Mouse (Mus musculus) megakaryocyte, embryonic 14.5 days (primary cell): ENCODE data around the gene Arl3. TPM values are rescaled to one million over a fixed set of nuclear protein-coding genes. Genes with fewer than 3 reads are reported as not detected.

ENCODE experiments used
- H3K27me3 ChIP-seq: replicated peaks from 2 replicates; pipeline ENCODE3; 2012; ENCODE audit warnings: inconsistent platforms
- H3K36me3 ChIP-seq: replicated peaks from 2 replicates; pipeline ENCODE3; 2012; ENCODE audit warnings: low read length, inconsistent platforms, mixed read lengths
- H3K4me1 ChIP-seq: 2 replicates; pipeline ENCODE4 v1.6.1; 2012; ENCODE audit warnings: inconsistent platforms
- H3K4me3 ChIP-seq: replicated peaks from 2 replicates; pipeline ENCODE3; 2012; ENCODE audit warnings: moderate library complexity, mild to moderate bottlenecking, inconsistent platforms
- H3K9me3 ChIP-seq: 2 replicates; pipeline ENCODE4 v1.6.1; 2012; ENCODE audit warnings: inconsistent platforms
- FLI1 ChIP-seq: IDR thresholded peaks from 2 replicates; pipeline ENCODE4 v1.6.1; 2012; ENCODE audit warnings: low read length, inconsistent platforms, mixed read lengths
- GATA1 ChIP-seq: IDR thresholded peaks from 3 replicates; pipeline ENCODE4 v1.6.1; 2012; ENCODE audit warnings: mixed read lengths, low read length, inconsistent platforms, borderline replicate concordance
- polyA plus RNA-seq: library from polyadenylated mRNA; stranded (reverse); fragments of >175 nt; gene quantifications from 2 replicates; pipeline ENCODE4 v1.2.3, GENCODE M21; 2012; ENCODE audit warnings: low replicate concordance; ENCODE audit not compliant: insufficient read depth

The Arl3 gene
- polyA plus RNA-seq, 1 experiment, result 22.9 TPM

- no peak for TF ChIP-seq GATA1
- no peak for TF ChIP-seq FLI1
- Histone ChIP-seq H3K4me3 (no peak overlapping the region), H3K4me1 (peaks cover 65% of the 10 kb centered on the region), H3K36me3 (peaks cover 49% of the 10 kb centered on the region), H3K9me3 (peaks cover 3% of the 10 kb centered on the region; the same call in 1 of the 2 replicates), H3K27me3 (no peaks in the 10 kb centered on the region)
Measured at GRCm38 (mm10) chr19:46489448-46489847, 83.5 kb downstream of the Arl3 start.

GRCm38 (mm10) chr19:46486709-46487108, 86.3 kb downstream of the Arl3 start:
- TF ChIP-seq GATA1, result no peak
- TF ChIP-seq FLI1, result no peak
- H3K27me3 ChIP-seq, result no peaks in the 10 kb centered on the region
- H3K9me3 ChIP-seq, result no peaks in the 10 kb centered on the region
- peaks cover 66% of the 10 kb centered on the region for H3K36me3 ChIP-seq
- H3K4me1 ChIP-seq, result peaks cover 93% of the 10 kb centered on the region
- H3K4me3 ChIP-seq, result peak overlapping the region; percentile 64

GRCm38 (mm10) chr19:46485847-46486246, 87.2 kb downstream of the Arl3 start:
- peaks cover 99% of the 10 kb centered on the region for H3K4me1 ChIP-seq

GRCm38 (mm10) chr19:46484518-46484917, 88.5 kb downstream of the Arl3 start:
- Histone ChIP-seq H3K4me1 (peaks cover 99% of the 10 kb centered on the region), H3K27me3 (no peaks in the 10 kb centered on the region), H3K4me3 (no peak overlapping the region), H3K9me3 (no peaks in the 10 kb centered on the region), H3K36me3 (peaks cover 80% of the 10 kb centered on the region)
- TF ChIP-seq FLI1, result no peak

More at GRCm38 (mm10) chr19:46485847-46486246, 87.2 kb downstream of the Arl3 start:
- Histone ChIP-seq H3K27me3 (no peaks in the 10 kb centered on the region), H3K36me3 (peaks cover 69% of the 10 kb centered on the region), H3K4me3 (peak overlapping the region; percentile 64), H3K9me3 (no peaks in the 10 kb centered on the region)
- TF ChIP-seq FLI1, result no peak
- TF ChIP-seq GATA1, result no peak

GRCm38 (mm10) chr19:46483701-46484328, 89.2 kb downstream of the Arl3 start:
- Histone ChIP-seq H3K27me3 (no peaks in the 10 kb centered on the region), H3K36me3 (peaks cover 83% of the 10 kb centered on the region), H3K9me3 (no peaks in the 10 kb centered on the region), H3K4me1 (peaks cover 99% of the 10 kb centered on the region), H3K4me3 (no peak overlapping the region)
- TF ChIP-seq GATA1 (no peak), FLI1 (no peak)

- H3K4me3 ChIP-seq, result peak overlapping the region; percentile 62
- H3K9me3 ChIP-seq, result no peaks in the 10 kb centered on the region
- peaks cover 100% of the 10 kb centered on the region for H3K4me1 ChIP-seq
- TF ChIP-seq FLI1 (no peak), GATA1 (no peak)
- H3K36me3 ChIP-seq, result peaks cover 88% of the 10 kb centered on the region
- H3K27me3 ChIP-seq, result no peaks in the 10 kb centered on the region
Measured at GRCm38 (mm10) chr19:46482896-46483516, 90.0 kb downstream of the Arl3 start.

- TF ChIP-seq GATA1, result no peak
- TF ChIP-seq FLI1, result no peak
- no peaks in the 10 kb centered on the region for H3K27me3 ChIP-seq
- H3K9me3 ChIP-seq, result no peaks in the 10 kb centered on the region
- H3K4me1 ChIP-seq, result peaks cover 100% of the 10 kb centered on the region
- H3K4me3 ChIP-seq, result peak overlapping the region; percentile 60
- H3K36me3 ChIP-seq, result peaks cover 88% of the 10 kb centered on the region
Measured at GRCm38 (mm10) chr19:46481756-46482155, 91.2 kb downstream of the Arl3 start.

GRCm38 (mm10) chr19:46481352-46481751, 91.6 kb downstream of the Arl3 start:
- H3K36me3 ChIP-seq, result peaks cover 88% of the 10 kb centered on the region
- H3K4me1 ChIP-seq, result peaks cover 100% of the 10 kb centered on the region
- TF ChIP-seq GATA1, result no peak
- TF ChIP-seq FLI1, result no peak
- no peaks in the 10 kb centered on the region for H3K27me3 ChIP-seq
- H3K9me3 ChIP-seq, result no peaks in the 10 kb centered on the region
- H3K4me3 ChIP-seq, result no peak overlapping the region

Other genes starting within 250 kb of the Arl3 start
- gene Psd, start 246.0 kb downstream of the Arl3 start, polyA plus RNA-seq, result 0.19 TPM in 1 of 2 replicates, not detected in the other
- 17.4 and 18.6 TPM in 2 replicates for gene Fbxl15, start 245.0 kb downstream of the Arl3 start, polyA plus RNA-seq
- 39.1 and 126 TPM in 2 replicates for gene Cuedc2, start 234.5 kb downstream of the Arl3 start, polyA plus RNA-seq
- 8.8 and 9.9 TPM in 2 replicates for gene Mfsd13a, start 232.1 kb downstream of the Arl3 start, polyA plus RNA-seq
- 0.32 TPM in 1 of 2 replicates, not detected in the other for gene 2310034G01Rik, start 222.9 kb downstream of the Arl3 start, polyA plus RNA-seq
- 35.2 and 96.8 TPM in 2 replicates for gene Actr1a, start 177.4 kb downstream of the Arl3 start, polyA plus RNA-seq
- gene Sufu, start 176.3 kb downstream of the Arl3 start, polyA plus RNA-seq, result 8.7 and 23.5 TPM in 2 replicates
- 207 and 435 TPM in 2 replicates for gene Trim8, start 71.5 kb downstream of the Arl3 start, polyA plus RNA-seq
- 0.38 TPM in 1 of 2 replicates, not detected in the other for gene Sfxn2, start 167 bp upstream of the Arl3 start, polyA plus RNA-seq
- 43.5 and 51.0 TPM in 2 replicates for gene Wbp1l, start 25.9 kb upstream of the Arl3 start, polyA plus RNA-seq
- gene Cyp17a1, start 100.0 kb upstream of the Arl3 start, polyA plus RNA-seq, result not detected in 2 replicates
- 0.97 TPM in 1 of 2 replicates, not detected in the other for gene Borcs7, start 116.7 kb upstream of the Arl3 start, polyA plus RNA-seq
- gene As3mt, start 134.3 kb upstream of the Arl3 start, polyA plus RNA-seq, result 1.4 TPM in 1 of 2 replicates, not detected in the other
- 2.6 TPM in 1 of 2 replicates, not detected in the other for gene Cnnm2, start 188.4 kb upstream of the Arl3 start, polyA plus RNA-seq